Mouse (Mus musculus): ENCODE measurements around the gene Ralgapa2. TPM values are rescaled to one million over a fixed set of nuclear protein-coding genes. Genes with fewer than 3 reads are reported as not detected.
A peak's percentile ranks its signal among the peaks of the same experiment; 100 is the strongest.

Ralgapa2 gene
- total RNA-seq, 2 experiments from 2014 or later = 10.6 to 11.9 TPM

GRCm38 (mm10) chr2:146365368-146365983 lies 146.7 kb downstream of the Ralgapa2 start:
- ATAC-seq (replicated peaks; ENCODE audit: poor library complexity, severe bottlenecking) = no peak

- ATAC-seq (replicated peaks; ENCODE audit: poor library complexity, severe bottlenecking) = no peak
Observed at GRCm38 (mm10) chr2:146363483-146363882, 148.7 kb downstream of the Ralgapa2 start.

- ATAC-seq (replicated peaks; ENCODE audit: poor library complexity, severe bottlenecking) = no peak
Observed at GRCm38 (mm10) chr2:146362932-146363331, 149.2 kb downstream of the Ralgapa2 start.

- no peak for ATAC-seq (replicated peaks; ENCODE audit: poor library complexity, severe bottlenecking)
Observed at GRCm38 (mm10) chr2:146361969-146362368, 150.2 kb downstream of the Ralgapa2 start.

- no peak for ATAC-seq (replicated peaks; ENCODE audit: poor library complexity, severe bottlenecking)
Observed at GRCm38 (mm10) chr2:146361076-146361475, 151.1 kb downstream of the Ralgapa2 start.

- ATAC-seq (replicated peaks; ENCODE audit: poor library complexity, severe bottlenecking) = no peak
Observed at GRCm38 (mm10) chr2:146359676-146360075, 152.5 kb downstream of the Ralgapa2 start.

- no peak for ATAC-seq (replicated peaks; ENCODE audit: poor library complexity, severe bottlenecking)
Observed at GRCm38 (mm10) chr2:146356524-146356923, 155.6 kb downstream of the Ralgapa2 start.

GRCm38 (mm10) chr2:146350230-146350629 lies 161.9 kb downstream of the Ralgapa2 start:
- ATAC-seq (replicated peaks; ENCODE audit: poor library complexity, severe bottlenecking) = no peak

GRCm38 (mm10) chr2:146347942-146348341 lies 164.2 kb downstream of the Ralgapa2 start:
- no peak for ATAC-seq (replicated peaks; ENCODE audit: poor library complexity, severe bottlenecking)

GRCm38 (mm10) chr2:146340090-146340489 lies 172.1 kb downstream of the Ralgapa2 start:
- no peak for ATAC-seq (replicated peaks; ENCODE audit: poor library complexity, severe bottlenecking)

GRCm38 (mm10) chr2:146337540-146337939 lies 174.6 kb downstream of the Ralgapa2 start:
- ATAC-seq (replicated peaks; ENCODE audit: poor library complexity, severe bottlenecking) = no peak

GRCm38 (mm10) chr2:146331894-146332476 lies 180.2 kb downstream of the Ralgapa2 start:
- ATAC-seq (replicated peaks; ENCODE audit: poor library complexity, severe bottlenecking) = no peak

GRCm38 (mm10) chr2:146330772-146331281 lies 181.3 kb downstream of the Ralgapa2 start:
- no peak for ATAC-seq (replicated peaks; ENCODE audit: poor library complexity, severe bottlenecking)

- ATAC-seq (replicated peaks; ENCODE audit: poor library complexity, severe bottlenecking) = no peak
Observed at GRCm38 (mm10) chr2:146330101-146330500, 182.0 kb downstream of the Ralgapa2 start.

- no peak for ATAC-seq (replicated peaks; ENCODE audit: poor library complexity, severe bottlenecking)
Observed at GRCm38 (mm10) chr2:146326654-146327053, 185.5 kb downstream of the Ralgapa2 start.

- ATAC-seq (replicated peaks; ENCODE audit: poor library complexity, severe bottlenecking) = no peak
Observed at GRCm38 (mm10) chr2:146324907-146325715, 187.0 kb downstream of the Ralgapa2 start.

- ATAC-seq (replicated peaks; ENCODE audit: poor library complexity, severe bottlenecking) = no peak
Observed at GRCm38 (mm10) chr2:146324140-146324906, 187.8 kb downstream of the Ralgapa2 start.

GRCm38 (mm10) chr2:146323528-146323927 lies 188.6 kb downstream of the Ralgapa2 start:
- no peak for ATAC-seq (replicated peaks; ENCODE audit: poor library complexity, severe bottlenecking)

GRCm38 (mm10) chr2:146322770-146323169 lies 189.4 kb downstream of the Ralgapa2 start:
- peak; percentile 59; the same call in 1 of the 2 replicates for ATAC-seq (replicated peaks; ENCODE audit: poor library complexity, severe bottlenecking)

GRCm38 (mm10) chr2:146322019-146322418 lies 190.1 kb downstream of the Ralgapa2 start:
- ATAC-seq (replicated peaks; ENCODE audit: poor library complexity, severe bottlenecking) = no peak

Data from granulocyte monocyte progenitor cell, adult 5-6 weeks (primary cell).